Mouse (Mus musculus) thymus, postnatal 0 days (tissue): ENCODE results near the gene Lmtk2. TPM values are rescaled to one million over a fixed set of nuclear protein-coding genes. Genes with fewer than 3 reads are reported as not detected.

Experiments used
- DNase-seq: peaks from one replicate; pipeline ENCODE4 v3.0.0-alpha.2; 2015; ENCODE audit warnings: low spot score
- polyA plus RNA-seq: library from polyadenylated mRNA; unstranded; fragments of >200 nt; fragmentation: Nextera tagmentation; extraction: Ambion mirVana; gene quantifications from 2 replicates; pipeline ENCODE4 v1.2.1, GENCODE M21; 2015

Lmtk2 gene
- polyA plus RNA-seq: 3.1 and 3.4 TPM in 2 replicates

- peak; percentile 95 for DNase-seq
Measured at GRCm38 (mm10) chr5:144100149-144100935, at the start of gene Lmtk2. Gene Lmtk2 (plus strand): TSS chr5:144100436.

DNA sequence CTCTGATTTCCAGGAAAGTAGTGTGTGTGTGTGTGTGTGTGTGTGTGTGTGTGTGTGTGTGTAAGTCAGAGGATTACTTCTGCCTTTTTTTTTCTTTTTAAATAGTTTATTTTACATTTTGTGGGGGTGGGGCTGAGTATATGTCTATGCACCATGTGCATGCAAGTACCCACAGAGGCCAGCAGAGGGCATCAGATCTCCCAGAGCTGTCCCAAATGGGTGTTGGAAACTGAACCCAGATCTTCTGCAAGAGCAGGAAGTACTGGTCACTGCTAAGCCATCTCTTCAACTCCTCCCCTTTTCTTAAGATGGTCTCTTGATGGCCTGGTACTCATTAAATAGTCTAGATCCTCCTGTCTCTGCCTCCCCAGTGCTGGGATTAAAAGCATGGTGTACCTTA lies 49.0 kb upstream of the Lmtk2 start:
- peak; percentile 25 for DNase-seq

- DNase-seq: no peak
Measured at GRCm38 (mm10) chr5:144053450-144053849, 46.8 kb upstream of the Lmtk2 start.

- no peak for DNase-seq
Measured at GRCm38 (mm10) chr5:144054340-144054739, 45.9 kb upstream of the Lmtk2 start.

DNA sequence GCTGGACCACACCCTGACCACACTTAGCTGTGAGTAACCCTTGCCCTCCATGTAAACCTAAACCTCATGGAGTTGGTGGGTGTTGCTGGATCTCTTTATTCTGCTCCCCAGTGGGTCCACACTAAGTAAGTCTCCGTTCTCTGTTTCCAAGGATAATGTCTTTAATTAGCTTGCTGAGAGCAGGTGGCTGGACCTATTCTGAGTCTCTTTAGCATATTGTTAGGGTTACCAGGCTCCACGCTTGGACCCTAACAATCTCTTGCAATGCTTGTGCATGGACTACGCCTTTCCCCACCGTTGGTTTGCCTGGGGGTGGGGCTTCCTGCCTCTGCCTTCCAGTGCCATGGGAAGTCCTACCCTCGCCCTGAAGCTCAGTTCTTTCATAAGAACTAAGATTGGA lies 36.1 kb upstream of the Lmtk2 start:
- DNase-seq: no peak

DNA sequence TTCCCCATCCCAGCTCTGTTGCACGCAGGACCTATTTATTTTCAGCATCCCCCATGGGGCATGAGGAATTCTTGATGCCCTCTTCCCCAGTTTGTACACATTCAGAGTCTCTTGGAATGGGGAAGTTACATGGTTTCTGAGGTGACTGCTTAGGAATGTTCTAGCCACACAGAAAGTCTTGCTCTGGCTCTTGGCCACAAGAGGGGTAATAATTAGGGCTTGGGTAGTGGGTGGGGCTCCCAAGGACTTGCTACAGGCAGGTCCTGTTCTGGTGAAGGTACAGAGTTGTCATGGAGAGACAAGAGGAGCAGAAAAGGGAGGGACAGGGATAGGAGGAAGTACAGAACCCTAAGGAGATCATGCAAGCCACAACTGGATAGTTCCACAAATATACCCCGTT lies 34.2 kb upstream of the Lmtk2 start:
- no peak for DNase-seq

DNA sequence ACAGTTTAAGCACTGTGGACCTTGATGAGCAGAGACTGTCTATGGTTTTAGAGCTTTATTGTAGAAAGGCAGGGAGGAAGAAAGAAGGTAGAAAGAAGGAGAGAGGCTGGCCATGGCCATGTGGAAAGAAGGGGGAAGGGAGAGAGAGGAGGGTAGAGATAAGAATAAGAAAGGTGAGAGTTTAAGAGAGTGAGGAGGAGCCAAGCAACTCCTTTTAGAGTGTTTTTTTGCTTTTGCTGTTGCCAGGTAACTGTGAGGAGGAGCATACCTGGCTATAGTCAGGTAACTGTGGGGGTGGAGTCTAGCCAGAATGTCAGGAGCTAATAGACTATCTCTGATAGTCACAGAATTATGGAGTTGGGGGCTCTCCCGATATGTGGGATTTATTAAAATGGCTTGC lies 30.2 kb upstream of the Lmtk2 start:
- DNase-seq: no peak

DNA sequence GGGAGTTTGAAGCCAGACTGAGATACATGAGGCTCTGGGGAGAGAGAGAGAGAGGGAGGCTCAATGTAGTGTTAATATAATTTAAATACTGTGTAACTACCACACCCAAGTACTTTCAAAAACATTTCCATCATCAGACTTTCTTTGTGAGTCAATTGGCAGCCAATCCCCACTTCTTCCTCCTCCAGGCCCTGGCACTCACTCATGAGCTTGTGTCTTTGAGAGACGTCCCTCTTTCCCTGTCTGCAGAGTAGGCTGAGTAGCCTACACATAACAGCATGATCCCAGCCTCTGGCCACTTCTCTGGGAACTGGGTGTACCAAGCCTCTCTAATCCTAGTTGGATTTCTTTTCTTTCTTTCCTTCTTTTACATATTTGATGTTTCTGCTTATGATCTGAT lies 29.0 kb upstream of the Lmtk2 start:
- DNase-seq: no peak

DNA sequence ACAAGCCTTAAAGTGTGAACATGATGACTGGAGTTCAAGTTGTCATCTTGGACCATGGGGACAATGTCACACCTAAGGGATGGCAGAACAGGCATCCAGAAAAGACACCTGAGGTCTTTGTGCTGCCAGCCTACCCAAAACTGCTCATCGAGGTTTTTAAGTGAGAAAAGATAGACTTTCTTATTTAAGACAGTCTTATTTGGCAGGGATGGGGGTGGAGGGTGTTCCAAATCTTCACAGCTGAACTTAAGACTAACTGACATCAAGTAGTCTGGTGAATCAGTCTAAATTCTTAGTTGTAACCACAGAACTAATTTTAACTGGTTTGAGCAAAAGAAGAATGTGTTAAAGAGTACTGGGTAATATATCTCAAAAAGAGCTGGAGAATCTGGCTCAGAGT lies 22.7 kb upstream of the Lmtk2 start:
- no peak for DNase-seq

GRCm38 (mm10) chr5:144080886-144081285 lies 19.4 kb upstream of the Lmtk2 start:
- DNase-seq: no peak

DNA sequence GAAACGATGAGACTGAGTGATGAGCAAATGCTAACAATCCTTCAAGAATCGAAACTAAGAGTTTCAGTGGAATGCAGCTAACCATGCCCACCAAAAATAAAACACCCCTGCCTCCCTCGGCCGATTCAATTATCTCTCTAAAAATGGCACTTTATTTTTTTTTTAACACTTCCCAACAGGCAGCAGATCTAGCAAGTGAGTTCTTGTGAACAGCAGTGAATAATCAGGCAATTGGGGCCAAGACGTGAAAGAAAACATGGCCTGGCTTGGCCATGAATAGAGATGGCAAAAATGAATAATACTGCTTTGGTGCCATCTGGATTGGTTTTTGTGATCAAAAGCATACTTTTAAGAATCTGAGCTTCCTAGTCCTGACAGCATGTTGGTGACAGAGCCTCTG lies 18.2 kb upstream of the Lmtk2 start:
- DNase-seq: no peak

GRCm38 (mm10) chr5:144083521-144083920 lies 16.7 kb upstream of the Lmtk2 start:
- no peak for DNase-seq

- DNase-seq: no peak
Measured at GRCm38 (mm10) chr5:144084271-144084670, 16.0 kb upstream of the Lmtk2 start.

DNA sequence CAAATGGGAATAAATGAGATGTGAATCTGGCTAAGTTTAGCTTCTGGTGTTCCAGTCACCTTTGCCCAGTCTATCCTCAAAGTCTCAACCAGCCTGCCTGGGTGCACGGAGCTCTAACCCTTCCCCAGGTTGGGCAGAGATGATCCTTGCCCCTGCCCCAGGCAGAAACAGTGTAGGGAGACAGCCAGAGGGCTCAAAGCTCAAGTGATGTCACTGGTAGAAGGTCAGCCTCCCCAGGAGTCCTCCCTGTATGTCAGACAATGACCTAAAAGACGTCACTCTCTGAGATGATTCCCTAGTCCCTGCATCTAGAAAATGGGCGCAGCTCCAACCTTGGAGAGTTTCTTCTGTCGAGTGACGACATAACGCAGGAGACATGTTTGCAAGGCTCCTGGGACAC lies 14.5 kb upstream of the Lmtk2 start:
- no peak for DNase-seq

DNA sequence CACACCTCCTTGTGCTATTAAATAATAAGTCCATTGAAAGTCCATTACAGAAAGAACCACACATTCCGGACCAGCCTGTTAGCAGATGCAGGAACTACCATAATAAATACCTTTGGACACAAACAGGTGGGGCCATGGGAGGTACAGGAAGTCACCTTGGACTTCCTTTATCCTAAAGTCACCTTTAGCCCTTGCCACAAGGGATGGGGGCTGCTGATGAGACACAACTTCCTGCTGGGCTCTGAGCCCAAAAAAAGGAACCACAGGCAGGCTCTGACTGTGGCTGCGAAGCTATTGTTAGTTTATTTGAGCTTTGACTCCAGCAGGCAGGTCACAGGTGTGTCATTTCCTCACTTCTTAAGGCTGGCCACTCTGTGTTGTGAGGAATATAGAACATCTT lies 13.7 kb upstream of the Lmtk2 start:
- no peak for DNase-seq

GRCm38 (mm10) chr5:144088354-144088753 lies 11.9 kb upstream of the Lmtk2 start:
- DNase-seq: no peak

- DNase-seq: no peak
Measured at GRCm38 (mm10) chr5:144095461-144095970, 4.7 kb upstream of the Lmtk2 start.

DNA sequence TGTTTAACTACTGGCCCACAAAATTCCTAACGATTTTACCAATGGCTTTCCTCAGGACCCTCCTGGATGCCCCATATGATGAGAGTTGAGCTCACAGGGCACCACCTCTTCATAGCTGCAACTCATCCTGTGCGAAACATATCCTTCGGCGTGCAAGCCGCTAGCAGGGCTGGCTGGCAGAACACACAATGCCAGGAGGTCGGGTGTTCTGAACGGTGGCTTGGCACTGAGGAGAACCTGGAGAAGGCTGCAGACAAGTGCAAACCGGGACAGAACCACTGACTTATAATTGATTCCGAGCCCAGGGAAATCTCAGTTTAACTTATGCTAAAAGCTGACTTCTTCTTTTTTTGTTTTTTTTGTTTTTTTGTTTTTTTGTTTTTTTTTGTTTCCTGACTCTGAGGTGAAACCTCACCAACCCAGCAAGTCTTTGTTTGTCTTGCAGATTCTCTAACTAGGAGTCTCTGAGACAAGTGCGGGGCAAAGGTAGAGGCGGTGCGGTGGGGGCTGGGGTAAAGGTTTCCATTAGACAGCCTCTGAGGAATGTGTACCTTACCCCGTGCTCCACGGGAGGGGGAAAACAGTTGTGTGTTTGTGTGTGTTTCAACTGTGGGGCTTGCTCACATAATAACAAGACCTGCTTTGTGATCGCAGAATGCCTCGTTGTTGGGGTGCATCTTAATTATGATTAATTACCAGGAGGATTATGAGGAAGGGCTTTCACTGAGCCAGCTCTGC lies 2.2 kb upstream of the Lmtk2 start:
- no peak for DNase-seq

DNA sequence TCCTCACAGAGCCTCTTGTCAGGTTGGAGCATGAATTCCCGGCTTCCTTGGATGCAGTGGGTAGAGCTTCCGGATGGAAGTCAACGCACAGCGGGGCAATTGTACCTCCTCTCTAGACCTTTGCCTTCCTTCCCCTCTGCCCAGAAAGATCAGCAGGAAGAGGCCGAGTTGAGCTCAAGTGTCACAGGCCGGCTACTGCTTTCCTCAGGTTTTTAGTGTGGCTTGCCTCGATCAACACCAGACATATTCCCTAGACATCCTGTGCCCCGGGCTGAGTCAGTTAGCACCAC lies 1.7 kb upstream of the Lmtk2 start:
- no peak for DNase-seq

DNA sequence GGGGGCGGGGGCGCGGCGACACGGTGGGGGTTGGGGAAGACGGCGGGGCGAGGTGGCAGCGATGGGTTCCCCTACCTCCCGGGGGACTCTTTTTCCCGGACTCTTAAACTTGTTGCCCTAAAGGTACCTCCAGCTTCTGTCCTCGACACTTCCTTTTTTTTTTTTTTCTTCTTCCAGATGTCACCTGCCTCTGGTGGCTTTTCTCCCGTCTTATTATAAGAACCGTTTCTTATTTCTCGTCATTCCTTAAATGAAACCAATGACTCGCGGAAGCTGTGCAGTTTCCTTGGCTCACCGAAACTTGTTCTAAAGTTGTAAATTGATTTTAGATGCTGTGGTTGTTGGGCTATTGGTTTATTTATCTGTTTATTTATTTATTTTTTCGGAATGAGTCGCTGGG lies 712 bp downstream of the Lmtk2 start:
- no peak for DNase-seq

GRCm38 (mm10) chr5:144105070-144105469 lies 4.8 kb downstream of the Lmtk2 start:
- no peak for DNase-seq

DNA sequence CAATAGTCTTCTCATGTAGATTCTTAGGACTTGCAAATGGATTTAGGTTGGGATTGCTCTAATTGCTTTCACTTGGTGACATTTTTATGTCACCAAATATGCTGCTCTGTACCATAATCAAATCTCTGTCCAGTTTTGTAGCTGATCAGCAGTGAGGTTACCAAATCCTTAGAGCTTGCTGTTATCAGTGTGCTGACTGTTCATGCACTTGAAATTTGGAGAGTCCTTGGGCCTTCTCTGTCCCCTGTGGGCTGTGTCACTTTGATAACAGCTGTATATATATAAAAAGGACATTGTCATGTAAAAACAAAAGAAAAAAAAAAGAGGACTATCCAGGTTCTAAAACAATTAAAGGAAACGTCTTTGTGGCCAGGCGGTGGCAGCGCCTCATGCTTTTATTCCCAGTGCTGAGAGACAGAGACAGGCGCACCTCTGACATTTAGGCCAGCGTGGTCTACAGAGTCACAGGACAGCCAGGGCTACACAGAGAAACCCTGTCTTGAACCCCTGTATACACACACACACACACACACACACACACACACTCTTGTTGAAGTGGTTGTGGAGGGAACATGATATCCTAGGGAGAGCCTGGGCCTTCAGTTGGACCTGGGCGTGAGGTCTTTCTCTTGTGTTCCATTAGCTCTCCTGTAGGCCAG lies 5.4 kb downstream of the Lmtk2 start:
- DNase-seq: no peak
